Mouse (Mus musculus) cerebellum, adult 2 months (tissue): ENCODE measurements around the gene Dpp8.

Experiments
- CTCF ChIP-seq: fragments of 200-500 bp; IDR thresholded peaks from 2 replicates; pipeline ENCODE4 v1.5.1; 2011; ENCODE audit warnings: low read depth, mild to moderate bottlenecking, control low read depth, low read length, moderate library complexity, borderline replicate concordance; ENCODE audit not compliant: insufficient read depth
- POLR2A ChIP-seq: fragments of 200-500 bp; IDR thresholded peaks from 2 replicates; pipeline ENCODE4 v1.6.1; 2011; ENCODE audit warnings: low read length, control low read depth, borderline replicate concordance; ENCODE audit not compliant: insufficient read depth

- TF ChIP-seq POLR2A (no peak), CTCF (no peak)
Measured at GRCm38 (mm10) chr9:65102377-65103172, 70.4 kb downstream of the Dpp8 start.
